Mouse (Mus musculus): ENCODE measurements around the gene Kif6.

The Kif6 gene

GRCm38 (mm10) chr17:49851210-49851609 is 236.3 kb downstream of the Kif6 start:
- DNase-seq (ENCODE audit: low spot score) = no peak

- DNase-seq (ENCODE audit: low spot score) = no peak
Observed at GRCm38 (mm10) chr17:49852183-49852582, 237.2 kb downstream of the Kif6 start.

DNA sequence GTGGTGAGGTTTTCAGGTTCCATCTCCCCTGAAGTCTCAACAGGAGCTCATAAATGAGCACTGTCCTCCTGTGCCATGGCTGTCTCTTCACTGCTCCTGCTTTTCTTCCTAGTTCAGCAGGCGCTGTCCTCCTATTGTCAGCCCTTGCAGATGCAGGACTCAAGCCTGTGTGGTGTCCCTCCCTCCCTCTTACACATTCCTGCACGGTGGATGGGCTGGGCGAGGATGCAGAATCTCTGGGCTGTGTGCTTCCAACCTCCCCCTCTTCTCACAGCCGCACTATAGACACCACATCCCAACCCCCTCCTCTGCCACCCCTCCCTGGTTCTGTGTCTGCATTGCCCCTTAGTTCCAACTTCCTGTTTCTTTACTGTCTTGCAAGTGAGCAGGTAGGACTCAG is 240.8 kb downstream of the Kif6 start:
- no peak for DNase-seq (ENCODE audit: low spot score)

- no peak for DNase-seq (ENCODE audit: low spot score)
Observed at GRCm38 (mm10) chr17:49860057-49860816, 245.3 kb downstream of the Kif6 start.

DNA sequence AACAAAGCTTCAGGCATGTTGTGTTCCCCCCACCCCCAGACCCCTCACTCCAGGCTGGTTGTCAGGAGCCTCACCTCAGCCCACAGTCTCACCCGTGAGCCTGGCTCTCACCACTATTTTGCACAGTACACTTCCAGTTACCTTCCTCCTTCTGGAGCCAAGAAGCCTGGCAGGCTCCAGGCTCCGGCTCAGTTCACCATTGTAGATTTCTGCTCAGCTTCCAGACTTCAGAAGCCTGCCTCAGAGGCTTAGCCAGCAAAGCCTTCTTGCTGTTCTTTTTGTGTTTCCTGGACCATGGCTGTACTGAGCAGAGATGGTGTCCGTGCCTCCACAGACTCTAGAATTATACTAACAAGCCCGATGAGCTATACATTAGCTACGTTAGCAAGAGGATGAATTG is 248.7 kb downstream of the Kif6 start:
- DNase-seq (ENCODE audit: low spot score) = no peak

- DNase-seq (ENCODE audit: low spot score) = no peak
Observed at GRCm38 (mm10) chr17:49865604-49866003, 250.7 kb downstream of the Kif6 start.

- DNase-seq (ENCODE audit: low spot score) = no peak
Observed at GRCm38 (mm10) chr17:49866653-49867215, 251.8 kb downstream of the Kif6 start.

GRCm38 (mm10) chr17:49867321-49868137 is 252.6 kb downstream of the Kif6 start:
- DNase-seq (ENCODE audit: low spot score) = no peak

GRCm38 (mm10) chr17:49869246-49869645 is 254.3 kb downstream of the Kif6 start:
- DNase-seq (ENCODE audit: low spot score) = no peak

DNA sequence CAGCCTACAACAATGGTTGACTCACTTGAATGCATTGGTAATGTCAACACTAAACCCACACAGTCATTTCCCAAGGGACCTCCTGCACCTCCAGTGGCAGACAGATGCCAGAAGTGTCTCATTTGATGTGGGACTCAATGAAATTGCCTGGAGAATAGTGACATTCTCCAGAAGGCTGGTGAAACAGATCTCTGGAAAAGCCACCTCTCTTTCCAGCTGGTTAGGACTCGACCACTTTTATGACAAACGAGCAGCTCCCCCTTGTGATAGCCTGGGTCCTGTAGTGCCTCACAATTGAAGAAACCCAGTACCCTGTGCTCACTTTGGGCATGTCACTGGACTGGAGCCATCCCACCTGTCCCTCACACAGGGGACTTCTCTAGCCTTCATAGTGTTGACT is 257.4 kb downstream of the Kif6 start:
- no peak for DNase-seq (ENCODE audit: low spot score)

DNA sequence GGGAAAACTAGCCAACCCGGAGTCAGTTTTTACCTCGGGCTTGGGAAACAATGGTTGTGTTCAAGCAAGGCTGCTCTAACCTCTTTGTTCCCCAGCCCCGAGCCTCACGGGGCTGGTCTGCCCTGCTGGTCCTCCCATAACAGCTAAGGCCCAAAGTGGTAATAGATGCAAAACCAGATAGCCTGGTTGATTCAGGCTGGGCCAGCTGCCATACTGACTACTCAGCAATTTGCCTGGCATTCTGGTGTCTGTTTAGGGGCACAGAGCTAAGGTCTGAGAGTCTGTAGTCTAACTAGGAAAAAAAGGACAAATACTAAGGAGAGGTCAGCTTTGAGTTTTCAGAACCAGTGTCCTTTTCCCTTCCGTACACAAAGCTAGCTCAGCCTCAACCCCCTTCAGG is 259.8 kb downstream of the Kif6 start:
- no peak for DNase-seq (ENCODE audit: low spot score)

GRCm38 (mm10) chr17:49875401-49875800 is 260.5 kb downstream of the Kif6 start:
- no peak for DNase-seq (ENCODE audit: low spot score)

- no peak for DNase-seq (ENCODE audit: low spot score)
Observed at GRCm38 (mm10) chr17:49875939-49876651, 261.2 kb downstream of the Kif6 start.

GRCm38 (mm10) chr17:49880919-49881744 is 266.2 kb downstream of the Kif6 start:
- no peak for DNase-seq (ENCODE audit: low spot score)

DNA sequence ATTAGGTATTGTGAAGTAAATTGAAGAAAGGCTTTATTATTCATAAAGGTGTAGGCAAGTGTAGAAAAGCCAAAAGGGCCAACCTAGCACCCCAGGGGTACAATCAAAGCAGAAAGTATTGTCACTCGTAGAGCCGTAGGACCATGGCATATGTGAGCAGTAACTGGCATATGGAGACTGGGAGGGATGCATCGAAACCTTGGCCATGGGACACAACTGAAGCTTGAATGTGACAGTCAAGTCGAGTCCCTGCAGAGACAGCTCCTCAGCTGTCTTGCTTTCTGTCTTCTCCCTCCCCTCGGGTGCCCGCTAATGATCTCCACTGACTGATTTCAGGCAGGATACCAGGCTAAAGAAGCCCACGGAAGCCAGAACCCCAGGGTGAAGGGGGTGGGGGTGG is 266.9 kb downstream of the Kif6 start:
- DNase-seq (ENCODE audit: low spot score) = no peak

GRCm38 (mm10) chr17:49883136-49883755 is 268.3 kb downstream of the Kif6 start:
- no peak for DNase-seq (ENCODE audit: low spot score)

- no peak for DNase-seq (ENCODE audit: low spot score)
Observed at GRCm38 (mm10) chr17:49885035-49885434, 270.1 kb downstream of the Kif6 start.

DNA sequence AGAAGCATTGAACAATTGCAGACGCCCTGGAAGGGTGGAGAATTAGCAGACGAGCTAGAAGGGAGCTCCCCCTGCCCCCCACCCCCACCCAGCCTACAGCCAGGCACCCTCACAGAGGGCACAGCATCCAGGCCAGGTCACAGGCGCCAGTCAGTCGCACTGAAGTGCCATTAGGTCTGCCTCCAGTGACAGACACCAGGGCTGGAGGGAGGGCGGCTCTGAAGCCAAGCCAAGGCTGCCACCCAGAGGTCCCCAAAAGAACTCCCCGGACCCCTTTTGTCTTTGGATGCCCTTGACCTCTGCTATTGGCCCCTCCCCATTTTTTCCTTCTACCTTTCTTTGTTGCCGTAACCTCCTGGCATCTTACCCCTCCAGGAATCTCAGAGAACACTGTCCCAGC is 274.7 kb downstream of the Kif6 start:
- DNase-seq (ENCODE audit: low spot score) = no peak

DNA sequence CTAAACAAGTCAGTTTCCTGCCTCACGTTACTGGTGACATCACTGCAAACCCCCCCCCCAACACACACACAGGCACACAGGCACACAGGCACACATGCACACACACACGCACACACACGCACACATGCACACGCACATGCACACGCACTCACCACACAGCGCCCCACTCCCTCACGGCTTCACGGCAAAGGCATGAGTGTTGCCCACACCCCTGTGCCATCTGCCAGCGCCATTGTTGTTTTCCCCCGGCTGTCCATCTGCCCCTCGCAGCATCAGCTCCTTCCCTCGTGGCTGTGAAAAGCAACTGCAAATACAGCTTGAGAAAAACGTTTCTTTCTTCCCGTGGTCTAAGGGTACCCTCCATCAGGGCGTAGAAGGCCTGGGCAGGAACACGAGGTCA is 275.9 kb downstream of the Kif6 start:
- no peak for DNase-seq (ENCODE audit: low spot score)

DNA sequence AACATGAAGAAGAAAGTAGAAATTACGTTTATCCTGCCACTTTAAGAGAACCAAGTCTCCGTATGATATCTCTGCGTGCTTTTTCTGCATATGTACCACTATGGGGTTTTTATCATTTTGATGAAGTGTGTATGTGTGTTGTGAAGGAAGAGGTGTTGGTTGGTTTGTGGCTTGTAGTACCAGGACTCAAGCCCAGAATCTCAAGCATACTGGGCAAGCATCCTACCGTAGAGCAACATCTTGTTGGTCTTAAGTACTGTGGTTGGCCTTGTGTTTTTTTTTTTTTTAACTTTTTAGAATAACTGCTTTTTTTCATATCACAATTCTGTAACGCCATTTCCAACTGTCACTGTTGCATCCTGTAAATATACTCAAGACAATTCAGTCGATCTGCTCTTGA is 277.5 kb downstream of the Kif6 start:
- DNase-seq (ENCODE audit: low spot score) = no peak

GRCm38 (mm10) chr17:49894471-49894870 is 279.5 kb downstream of the Kif6 start:
- no peak for DNase-seq (ENCODE audit: low spot score)

Measured in ovary, postnatal 10 days (tissue).